Mouse (Mus musculus) frontal cortex, postnatal 36 days (tissue): ENCODE results near the gene Bcar1.

Source experiments
- DNase-seq, 2 experiments: peaks; one replicate each; pipeline ENCODE4 v3.0.0; 2022; ENCODE audit warnings: low spot score in 2 of 2

The Bcar1 gene

DNA sequence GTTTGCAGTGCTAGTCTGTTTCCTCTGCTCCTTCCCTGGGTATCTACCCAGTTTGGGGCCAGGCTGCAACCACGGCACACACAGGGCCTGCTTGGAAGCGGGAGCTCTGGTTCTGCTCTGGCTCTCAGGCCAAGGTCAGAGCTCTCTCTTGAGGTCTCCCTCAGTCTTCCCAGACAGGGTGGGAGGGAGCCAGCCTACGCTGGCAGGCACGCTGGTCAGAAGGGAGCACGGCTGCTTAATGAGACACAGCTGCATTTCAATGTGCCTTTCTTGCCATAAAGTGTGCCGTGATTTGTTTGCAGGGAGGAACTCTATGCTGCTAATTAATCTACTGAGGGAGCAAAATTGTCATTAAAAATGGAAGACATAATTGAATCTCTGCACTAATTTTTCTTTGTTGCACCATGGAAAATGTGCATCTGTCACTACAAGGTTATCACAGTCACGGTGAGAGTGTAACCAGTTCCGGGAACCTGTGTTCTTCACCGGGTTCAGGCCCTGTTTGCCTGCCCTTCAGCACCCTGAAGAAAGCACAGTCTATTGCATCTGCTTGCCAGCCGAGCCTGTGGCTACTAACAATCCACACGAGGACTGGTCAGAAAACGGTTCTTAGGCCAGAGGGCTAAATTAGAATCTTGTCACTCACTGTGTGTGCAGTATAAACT, 26.3 kb upstream of the Bcar1 start:
- peak in 1 of 2 experiments; percentile 41 for DNase-seq

DNA sequence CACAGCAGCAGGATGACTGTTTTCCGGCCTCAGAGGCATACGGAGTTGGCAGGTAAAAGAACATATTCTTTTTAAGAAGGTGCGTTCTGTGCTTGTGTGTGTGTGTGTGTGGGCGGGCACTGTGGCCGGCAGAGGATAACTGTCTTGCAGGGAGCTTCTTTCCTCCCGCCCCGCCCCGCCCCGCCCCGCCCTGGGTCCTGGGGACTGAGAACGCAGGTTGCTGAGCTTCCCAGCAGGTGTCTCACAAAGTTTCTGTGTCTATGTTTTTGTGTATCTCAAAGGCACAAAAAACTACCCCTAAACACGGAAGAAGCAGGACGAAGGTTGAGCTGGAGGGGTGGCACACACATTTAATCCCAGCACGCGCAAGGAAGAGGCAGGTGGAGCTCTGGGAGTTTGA, 25.7 kb upstream of the Bcar1 start:
- no peak for DNase-seq

DNA sequence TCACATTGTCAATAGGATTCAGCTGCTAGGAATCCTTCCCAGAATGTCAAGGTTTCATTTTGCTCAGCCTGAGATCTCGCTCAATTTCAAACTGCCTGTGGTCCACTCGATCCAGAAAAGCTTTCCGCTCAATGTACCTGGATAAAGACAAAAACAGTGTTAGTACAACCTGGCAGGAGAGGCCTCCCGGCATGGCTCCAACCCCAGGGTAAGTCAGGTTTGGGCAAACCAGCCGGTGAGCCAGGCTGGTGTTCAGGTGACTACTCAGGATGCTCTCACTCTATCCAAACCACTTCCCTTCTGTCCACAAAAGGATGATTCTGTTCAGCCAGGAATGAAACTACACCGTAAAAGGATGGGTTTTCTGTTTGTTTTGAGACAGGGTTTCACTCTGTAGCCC, 25.0 kb upstream of the Bcar1 start:
- DNase-seq = no peak

DNA sequence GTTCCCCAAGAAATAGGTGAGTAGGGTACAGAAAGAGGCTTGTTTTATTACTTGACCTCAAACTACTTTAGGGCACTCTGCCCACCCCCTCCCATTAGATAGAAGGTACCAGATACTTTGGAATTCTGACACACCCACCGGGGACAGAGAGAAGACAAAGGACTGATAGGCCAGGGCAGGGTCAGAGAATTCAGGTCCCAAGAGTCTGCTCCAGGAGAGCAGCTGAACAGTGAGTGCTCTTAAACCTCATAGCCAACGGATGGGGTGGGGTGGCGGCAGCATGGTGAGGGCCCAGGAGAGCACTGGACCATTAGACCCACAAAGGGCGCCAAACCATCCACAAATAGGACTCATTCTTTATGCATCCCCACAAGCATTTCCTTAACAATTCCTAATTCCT, 22.0 kb upstream of the Bcar1 start:
- DNase-seq = no peak

DNA sequence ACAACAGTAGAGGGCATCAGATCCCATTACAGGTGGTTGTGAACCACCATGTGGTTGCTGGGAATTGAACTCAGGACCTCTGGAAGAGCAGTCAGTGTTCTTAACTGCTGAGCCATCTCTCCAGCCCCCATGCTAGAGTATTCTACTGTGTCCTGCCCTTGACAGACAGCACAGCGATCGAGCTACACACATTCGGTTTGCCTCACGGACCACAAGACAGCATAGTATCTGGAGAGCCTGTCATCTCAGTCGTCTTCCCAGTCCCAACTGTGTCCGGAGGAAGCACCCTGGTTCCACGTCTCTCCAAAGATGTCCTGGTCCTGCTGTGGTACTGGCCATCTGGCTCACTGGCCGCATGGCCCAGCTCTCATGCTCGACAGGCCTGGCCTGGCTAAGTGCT, 21.5 kb upstream of the Bcar1 start:
- no peak for DNase-seq

DNA sequence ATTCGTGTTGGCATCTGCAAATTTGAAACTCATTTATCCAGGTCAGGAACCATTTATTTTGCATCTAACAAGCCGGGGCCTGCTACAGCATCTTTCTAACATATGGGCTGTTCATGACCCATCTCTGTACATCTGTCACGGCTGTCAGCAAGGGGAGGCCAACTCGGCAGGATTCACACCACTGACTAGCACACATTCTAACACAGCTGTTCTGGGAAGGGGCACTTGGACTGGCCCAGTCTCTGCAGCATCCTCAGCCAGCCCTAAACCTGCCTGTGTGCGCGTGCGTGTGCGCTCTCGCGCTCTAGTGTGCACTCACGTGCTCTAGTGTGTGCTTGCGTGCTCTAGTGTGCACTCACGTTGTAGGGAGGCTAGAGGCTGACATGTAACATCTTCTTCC, 17.1 kb upstream of the Bcar1 start:
- DNase-seq = no peak

DNA sequence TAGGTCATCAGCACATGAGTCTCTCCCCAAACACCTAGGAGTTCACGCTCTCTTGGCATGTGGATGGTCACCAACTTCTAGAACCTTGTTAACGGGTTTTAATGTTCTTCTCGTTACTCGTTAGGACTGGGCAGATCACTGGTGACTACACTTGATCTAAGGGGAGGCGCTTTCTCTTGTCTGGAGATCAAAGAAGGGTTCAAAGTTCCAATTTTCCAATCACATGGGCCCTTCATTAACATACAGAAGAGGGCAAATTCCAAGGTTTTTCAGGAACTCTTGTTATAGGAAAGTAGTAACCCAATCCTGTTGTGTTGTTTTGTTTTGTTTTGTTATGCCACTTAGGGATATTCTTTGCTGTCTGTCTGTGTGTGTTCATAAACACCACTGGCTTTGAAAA, 15.2 kb upstream of the Bcar1 start:
- no peak for DNase-seq

DNA sequence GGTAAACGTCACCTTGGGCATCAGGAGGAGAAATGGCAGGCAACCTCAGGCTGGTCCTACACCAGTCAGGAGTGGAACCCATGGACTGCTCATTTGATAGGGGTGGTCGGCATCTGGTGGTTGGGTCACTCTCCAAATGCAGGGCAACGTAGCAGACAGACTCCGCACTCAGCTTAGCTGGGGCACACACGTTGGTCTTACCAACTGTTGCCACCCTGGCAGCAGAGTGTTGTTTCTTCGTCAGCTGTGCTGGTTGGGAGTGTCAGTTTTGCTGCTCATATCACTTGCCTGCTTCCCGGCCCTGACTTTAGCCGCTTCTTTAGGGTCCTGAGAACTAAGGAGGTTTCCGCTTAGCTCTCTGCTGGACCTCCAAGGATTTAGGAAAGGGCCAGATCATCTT, 14.0 kb upstream of the Bcar1 start:
- DNase-seq = no peak

DNA sequence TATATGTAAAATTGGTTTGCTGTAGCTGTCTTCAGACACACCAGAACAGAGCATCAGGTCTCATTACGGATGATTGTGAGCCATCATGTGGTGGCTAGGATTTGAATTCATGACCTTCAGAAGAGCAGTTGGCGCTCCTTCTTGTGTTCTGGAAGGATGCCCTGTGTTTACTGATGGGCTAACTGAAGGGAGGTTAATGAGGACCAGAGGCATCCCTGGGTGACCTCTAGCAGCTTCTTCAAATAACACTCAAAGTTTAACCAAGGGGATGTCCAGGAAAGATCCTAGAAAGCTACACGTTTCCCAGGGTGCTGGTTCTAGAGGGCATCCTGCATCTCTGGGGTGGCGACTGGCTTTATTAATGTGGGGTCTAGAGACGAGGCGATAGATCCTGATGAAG, 11.1 kb upstream of the Bcar1 start:
- no peak for DNase-seq

DNA sequence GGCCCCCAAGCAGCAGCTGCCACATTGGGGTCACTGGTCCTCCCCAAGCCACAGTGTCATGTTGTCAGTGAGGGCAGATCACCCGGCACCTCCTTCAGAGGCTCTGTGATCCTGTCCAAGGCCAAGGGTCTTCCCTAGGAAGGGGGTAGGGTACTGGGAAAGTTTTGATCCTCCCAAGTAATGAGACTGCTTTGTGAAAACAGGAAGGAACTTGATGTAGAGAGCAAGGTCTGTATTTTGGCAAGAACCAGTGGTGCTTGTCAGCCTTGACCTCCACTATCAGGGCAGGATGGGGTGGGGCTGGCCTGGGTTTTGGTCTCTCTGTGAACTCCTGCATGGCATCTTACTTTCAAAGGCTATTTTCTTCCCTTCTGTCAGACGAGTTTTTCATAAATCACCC, 10.5 kb upstream of the Bcar1 start:
- no peak for DNase-seq

DNA sequence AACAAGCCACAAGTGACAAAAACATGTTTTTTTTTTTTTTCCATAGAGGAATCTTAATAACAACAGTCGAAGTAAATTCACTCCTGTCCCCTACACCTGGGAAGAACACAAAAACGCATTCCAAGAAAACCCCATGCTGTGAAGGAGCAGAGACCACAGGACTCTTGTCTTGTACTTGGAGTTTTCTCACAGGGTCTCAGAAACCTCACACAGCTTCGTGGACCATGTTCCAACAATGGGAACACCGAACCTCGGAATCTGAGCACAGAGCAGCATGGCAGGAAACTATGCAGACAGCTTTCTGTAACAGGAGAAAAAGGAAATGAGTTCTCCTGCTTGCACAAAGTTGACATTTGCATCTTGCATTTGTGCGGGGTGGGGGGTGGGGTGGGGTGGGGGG, 5.2 kb upstream of the Bcar1 start:
- no peak for DNase-seq

DNA sequence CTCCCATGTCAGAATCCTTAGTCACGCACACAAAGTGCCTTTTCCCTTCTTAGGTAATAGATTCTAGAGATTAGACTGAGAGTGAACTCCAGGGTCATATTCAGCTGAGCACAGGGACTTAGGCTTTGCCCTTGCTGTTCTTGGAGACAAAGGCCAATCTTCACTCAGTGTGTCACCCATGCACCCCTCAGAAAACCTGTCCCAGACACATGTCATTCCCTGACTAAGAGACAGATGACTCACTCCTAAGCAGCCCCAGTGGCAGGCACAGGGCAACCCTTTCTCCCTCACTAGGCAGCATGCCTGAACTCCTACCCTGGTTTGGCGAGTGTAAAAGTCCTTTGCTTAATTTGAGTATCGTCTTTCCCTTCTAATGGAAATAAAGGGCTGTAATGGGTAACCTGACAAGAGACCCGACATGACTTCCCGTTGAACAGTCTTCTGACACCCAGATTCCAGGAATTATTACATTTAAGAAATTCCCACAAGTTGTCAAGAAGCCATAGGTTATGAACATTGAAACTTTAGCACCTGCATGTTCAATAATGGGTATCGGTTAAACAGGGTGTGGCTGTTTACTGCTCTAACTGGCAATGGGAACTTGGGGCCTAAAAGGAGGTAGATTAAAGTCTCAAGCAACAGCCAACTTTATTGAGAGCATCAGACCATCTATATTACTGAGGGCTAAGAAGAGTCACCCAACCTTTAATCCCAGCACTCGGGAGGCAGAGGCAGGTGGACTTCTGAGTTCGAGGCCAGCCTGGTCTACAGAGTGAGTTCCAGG, 4.4 kb upstream of the Bcar1 start:
- no peak for DNase-seq

DNA sequence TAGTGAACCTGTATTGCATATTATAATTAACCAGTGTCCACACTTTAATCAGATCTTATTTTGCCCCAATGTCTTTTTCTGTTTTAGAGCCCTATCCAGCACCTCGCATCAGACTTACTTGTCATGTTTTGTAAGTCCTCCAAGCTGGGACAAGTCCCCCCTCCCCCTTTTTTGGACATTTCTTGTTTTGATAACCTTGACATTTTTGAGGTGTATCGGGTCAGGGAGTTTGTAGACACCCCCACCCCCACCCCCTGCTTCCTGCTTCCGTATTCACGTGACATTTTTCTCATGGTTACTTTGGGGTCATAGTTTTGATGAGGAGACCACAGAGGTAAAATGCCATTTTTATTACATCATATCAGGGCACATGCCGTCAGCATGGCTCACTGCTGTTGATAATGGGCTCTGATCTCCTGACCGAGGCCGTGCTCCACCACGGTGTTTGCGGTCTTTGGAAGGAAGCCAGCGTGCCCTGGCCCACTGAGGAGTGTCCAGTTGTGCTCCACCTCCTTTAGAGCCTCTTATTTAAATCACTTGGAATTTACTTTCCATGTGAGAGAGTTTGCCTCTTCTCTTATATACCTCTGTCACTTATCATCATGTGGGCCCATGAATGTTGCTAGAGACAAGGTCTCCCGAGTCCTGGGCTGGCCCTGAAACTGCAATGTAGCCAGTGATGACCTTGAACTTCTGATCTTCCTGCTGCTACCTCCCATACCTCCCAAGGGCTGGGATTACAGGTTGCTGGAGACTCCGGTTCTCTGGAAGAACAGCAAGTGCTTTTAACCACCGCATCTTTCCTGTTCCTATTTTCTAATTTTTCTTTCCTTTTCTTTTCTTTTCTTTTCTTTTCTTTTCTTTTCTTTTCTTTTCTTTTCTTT, 3.2 kb upstream of the Bcar1 start:
- no peak for DNase-seq

DNA sequence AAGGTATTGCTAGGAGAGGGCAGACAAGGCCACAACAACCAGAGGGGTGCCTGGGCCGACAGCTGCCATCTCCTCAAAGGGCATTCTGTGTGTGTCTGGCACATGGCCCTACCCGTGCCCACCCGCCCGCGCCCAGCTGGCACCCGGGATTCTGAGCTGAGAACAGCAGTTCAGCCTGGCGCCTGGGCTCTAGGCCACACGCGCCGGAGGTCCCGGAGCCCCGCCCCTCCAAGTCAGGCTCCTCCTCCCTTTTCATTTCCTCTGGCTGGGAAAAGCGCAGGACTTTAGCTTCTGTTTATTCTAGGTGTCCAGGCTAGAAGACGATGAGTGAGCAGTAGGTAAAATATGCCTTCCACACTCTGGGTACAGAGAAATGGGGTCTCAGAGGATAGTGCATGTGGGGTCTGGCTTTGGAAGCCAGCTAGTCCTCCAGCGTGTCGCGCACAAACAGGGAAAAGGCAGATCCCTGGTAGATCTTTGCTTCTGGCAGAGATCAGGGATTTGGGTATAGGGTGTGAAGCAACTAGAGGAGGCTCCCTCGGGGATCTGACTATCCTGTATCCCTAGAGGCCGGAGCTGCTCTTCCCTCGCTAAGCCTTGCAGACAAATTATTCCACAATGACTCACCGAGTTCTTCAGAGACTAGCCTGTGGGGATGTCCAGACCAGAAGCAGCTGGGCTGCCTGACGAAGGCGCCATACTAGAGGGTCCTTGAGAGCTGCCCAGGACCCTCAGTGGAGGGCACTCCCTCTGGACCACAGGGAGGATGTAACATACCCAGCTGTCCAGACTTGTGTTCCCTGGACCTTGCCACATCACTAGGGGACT, 2.2 kb upstream of the Bcar1 start:
- DNase-seq = peak; percentile 45 to 67

DNA sequence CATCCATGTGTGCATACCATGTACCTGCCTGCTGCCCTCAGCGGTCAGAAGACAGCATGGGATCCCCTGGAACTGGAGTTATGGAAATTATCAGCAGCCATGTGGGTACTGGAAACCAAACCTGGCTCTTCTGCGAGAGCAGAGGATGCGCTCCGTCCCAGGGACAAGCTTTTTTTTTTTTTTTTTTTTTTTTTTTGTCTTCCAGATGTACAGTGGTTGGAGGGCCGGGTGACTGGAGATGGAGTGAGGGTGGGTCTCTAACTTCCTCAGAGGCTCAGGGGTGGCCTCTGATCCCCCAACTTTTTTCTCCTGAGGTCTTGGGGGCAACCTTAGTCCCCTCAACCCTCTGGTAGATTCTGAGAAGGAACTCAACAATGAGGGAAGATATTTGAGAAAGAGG, 1.5 kb upstream of the Bcar1 start:
- DNase-seq = no peak

DNA sequence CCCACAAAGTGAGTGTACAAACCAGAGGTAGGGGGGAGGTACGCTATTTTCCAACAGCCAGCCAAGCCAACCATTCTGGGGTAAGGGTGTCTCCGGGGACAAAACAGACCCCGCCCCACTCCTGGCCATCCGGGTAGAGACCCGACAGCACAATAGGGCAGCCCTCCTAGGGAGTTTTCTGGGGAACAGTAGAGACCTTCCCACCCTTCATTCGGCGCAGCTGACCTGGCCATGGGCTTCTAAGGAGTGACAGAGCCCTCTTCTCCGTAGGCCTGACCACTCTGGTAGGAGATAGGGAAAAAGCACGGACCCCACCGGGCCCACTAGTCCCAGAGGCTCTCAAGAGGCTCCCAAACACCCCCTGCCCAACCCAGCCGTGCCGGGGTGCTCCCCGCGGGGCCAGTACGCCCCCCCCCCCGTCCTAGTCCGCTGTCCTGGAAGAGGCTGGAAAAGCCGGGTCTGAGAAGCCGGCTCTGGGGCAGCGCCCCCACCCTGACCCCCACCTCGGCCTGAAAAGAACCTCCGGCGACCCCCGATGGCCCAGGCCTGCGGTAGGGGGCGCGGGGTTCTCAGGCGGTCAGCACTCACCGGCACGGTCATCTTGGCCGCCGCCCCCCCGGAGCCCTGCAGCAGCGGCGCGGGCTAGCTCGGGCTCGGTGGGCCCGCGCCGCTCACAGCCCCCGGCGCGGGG, 363 bp downstream of the Bcar1 start:
- no peak for DNase-seq

DNA sequence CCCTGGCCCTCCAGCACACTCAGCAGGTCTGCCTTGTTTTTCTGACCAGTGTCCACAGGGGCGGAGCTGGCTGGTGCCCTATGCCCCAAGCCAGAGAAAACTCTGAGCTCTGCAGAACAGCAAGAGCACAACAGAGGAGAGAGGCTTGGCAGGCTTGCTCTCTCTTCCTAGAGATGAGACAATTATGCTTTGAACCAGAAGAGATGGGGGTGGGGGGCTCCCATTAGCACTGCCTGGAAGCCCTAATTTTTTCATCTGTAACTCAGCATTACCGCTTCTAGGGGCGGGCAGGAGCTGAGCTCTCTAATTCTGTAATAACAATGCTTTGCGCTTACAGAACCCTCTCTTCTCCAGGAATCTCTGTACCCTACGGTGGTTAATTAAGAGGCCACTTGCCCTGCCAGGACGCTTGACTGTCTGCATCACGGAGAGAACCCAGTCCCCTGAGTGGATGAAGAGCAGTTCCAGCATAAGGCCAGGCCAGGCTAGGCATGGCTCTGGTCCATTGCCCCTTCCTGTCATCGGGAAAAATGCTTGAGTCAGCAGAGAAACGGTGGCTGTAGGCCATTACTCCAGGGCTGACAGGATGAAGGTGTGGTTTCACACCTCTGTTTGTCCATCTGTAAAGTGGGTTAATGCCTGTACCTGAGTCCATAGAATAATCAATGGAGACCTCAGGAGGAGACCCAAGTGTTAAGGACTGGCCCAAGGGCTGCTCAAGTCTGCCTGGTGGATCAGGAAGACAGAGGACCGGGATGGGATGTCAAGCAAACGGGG, 1.2 kb downstream of the Bcar1 start:
- peak in 1 of 2 experiments; percentile 51 for DNase-seq

DNA sequence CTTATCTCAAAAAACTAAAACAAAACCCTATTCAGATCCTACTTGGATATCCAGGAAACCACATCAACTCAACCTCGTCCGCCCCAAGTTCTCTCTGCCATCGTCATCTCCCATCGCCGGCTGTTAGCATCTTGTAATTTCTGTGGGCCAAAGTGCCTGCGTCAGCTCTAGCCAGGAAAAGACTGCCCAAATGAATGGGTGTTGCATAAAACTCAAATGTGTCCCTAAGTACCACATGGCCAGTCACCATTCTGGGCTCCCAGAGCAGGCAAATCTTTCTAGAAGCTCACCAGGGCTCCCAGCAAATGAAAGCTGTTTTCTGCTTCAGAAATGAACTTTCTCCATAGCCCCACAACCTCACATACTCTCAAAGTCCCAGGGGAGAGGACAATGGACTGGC, 2.1 kb downstream of the Bcar1 start:
- DNase-seq = no peak

DNA sequence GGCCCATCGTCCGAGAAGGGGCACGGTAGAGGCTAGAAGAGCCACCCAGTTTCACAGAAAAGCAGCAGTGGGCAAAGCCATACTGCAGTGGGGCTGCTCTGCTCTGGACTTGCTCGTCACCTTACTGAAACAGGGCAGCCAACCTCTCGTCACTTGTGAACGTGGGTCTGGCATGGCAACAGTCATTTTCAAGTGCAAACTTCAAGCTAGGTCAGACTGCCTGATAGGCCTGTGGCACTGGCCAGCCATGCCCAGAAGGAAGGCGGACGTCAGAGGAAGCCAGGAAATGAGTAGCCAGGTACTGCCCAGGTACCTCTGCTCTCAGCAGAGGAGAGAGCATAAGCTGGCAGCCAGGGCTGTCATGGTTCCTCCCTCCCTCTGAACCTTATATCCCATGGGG, 2.6 kb downstream of the Bcar1 start:
- DNase-seq = no peak

DNA sequence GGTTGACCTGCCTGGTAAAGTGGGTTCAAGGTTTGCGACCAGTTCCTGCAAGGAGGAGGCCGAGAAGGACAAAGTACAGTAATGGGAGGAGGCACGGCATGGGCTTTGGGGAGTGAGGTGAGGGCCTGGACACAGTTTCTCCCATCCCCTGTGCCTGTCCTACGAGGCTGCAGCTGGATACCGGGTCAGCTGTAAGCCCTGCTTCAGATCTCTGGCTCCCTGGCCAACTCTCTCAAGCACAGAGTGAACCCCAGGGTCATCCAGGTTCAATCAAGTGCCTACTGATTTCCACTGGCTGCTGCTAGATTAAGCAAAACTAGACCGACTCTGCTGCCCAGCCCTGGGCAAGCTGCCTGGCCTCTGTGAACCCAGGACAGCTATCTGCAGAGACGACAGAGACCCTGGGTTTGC, 3.3 kb downstream of the Bcar1 start:
- no peak for DNase-seq
